Mouse (Mus musculus) liver, embryonic 14.5 days (tissue): ENCODE data around the gene Adamts9. TPM values are rescaled to one million over a fixed set of nuclear protein-coding genes. Genes with fewer than 3 reads are reported as not detected.

Source experiments
- ATAC-seq: fragments of 200-750 bp; cut with Nextera tagmentation; 2 replicates; pipeline ENCODE4 v1.8.0; 2017; ENCODE audit warnings: moderate number of reproducible peaks, mild to moderate bottlenecking, moderate library complexity; ENCODE audit not compliant: insufficient read depth
- DNase-seq, 3 experiments: peaks; one replicate each; pipeline ENCODE4 v3.0.0-alpha.2; 2012 to 2013; ENCODE audit warnings: low read depth in 3 of 3, low spot score in 3 of 3
- H3K27ac ChIP-seq: fragments of 300-500 bp; sonication (generic); 2 replicates; pipeline ENCODE4 v1.5.1; 2014; ENCODE audit warnings: moderate library complexity, mild to moderate bottlenecking, control low read depth, inconsistent platforms
- H3K27me3 ChIP-seq: fragments of 300-500 bp; sonication (generic); 2 replicates; pipeline ENCODE4 v1.6.1; 2014; ENCODE audit warnings: mild to moderate bottlenecking, low read length, moderate library complexity; ENCODE audit not compliant: control insufficient read depth, insufficient read depth
- H3K36me3 ChIP-seq: fragments of 300-500 bp; sonication (generic); replicated peaks from 2 replicates; pipeline ENCODE4 v1.6.1; 2014; ENCODE audit warnings: low read depth; ENCODE audit not compliant: control insufficient read depth, insufficient read depth
- H3K4me1 ChIP-seq, 2 experiments: fragments of 200-500 bp in 1 of 2; fragments of 300-500 bp in 1 of 2; sonication (generic) in 1 of 2; replicated peaks; 2 replicates each; pipeline ENCODE4 v1.6.1; 2012 to 2014; ENCODE audit warnings: antibody characterized with exemption in 1 of 2, inconsistent platforms in 1 of 2, low read length in 1 of 2; ENCODE audit not compliant: control insufficient read depth in 2 of 2, insufficient read depth in 2 of 2
- H3K4me2 ChIP-seq: fragments of 300-500 bp; sonication (generic); 2 replicates; pipeline ENCODE4 v1.6.1; 2014; ENCODE audit warnings: low read depth, mild to moderate bottlenecking, control low read depth, moderate library complexity
- H3K4me3 ChIP-seq, 2 experiments: fragments of 200-500 bp in 1 of 2; fragments of 300-500 bp in 1 of 2; sonication (generic) in 1 of 2; 2 replicates each; pipeline ENCODE4 v1.5.1; 2012 to 2014; ENCODE audit warnings: low read depth in 2 of 2, low read length in 2 of 2, mild to moderate bottlenecking in 2 of 2, control low read depth in 1 of 2, inconsistent platforms in 1 of 2, moderate library complexity in 1 of 2; ENCODE audit not compliant: insufficient read depth in 1 of 2
- H3K9ac ChIP-seq: fragments of 300-500 bp; sonication (generic); replicated peaks from 2 replicates; pipeline ENCODE4 v1.6.1; 2014; ENCODE audit warnings: mild to moderate bottlenecking, control low read depth, moderate library complexity
- H3K9me3 ChIP-seq: fragments of 300-500 bp; sonication (generic); 2 replicates; pipeline ENCODE4 v1.6.1; 2016; ENCODE audit warnings: low read length, mixed read lengths; ENCODE audit not compliant: control insufficient read depth
- CTCF ChIP-seq: IDR thresholded peaks from 2 replicates; pipeline ENCODE4 v1.5.1; 2016; ENCODE audit warnings: antibody characterized with exemption, low read depth, control low read depth
- EP300 ChIP-seq: IDR thresholded peaks from 2 replicates; pipeline ENCODE4 v1.6.1; 2016; ENCODE audit warnings: antibody characterized with exemption, low read depth
- WGBS: fragments of 180-500 bp; shearing (Covaris S2); extraction: QIAGEN DNeasy Blood & Tissue Kit; methylation state at CpG from one replicate; pipeline ENCODE4 v1.1.7; 2014; ENCODE audit not compliant: insufficient replicate concordance; 5-methylcytosine and 5-hydroxymethylcytosine counted together
- polyA plus RNA-seq, 2 experiments: library from polyadenylated mRNA; depleted of rRNA in 1 of 2; stranded (reverse) in 1 of 2; unstranded in 1 of 2; fragments of >200 nt; fragmentation: Nextera tagmentation in 1 of 2; extraction: Ambion mirVana in 1 of 2; gene quantifications; 2 replicates each; pipeline versions ENCODE4 v1.2.1 to v1.2.3; 2012 to 2014

Adamts9 gene
- polyA plus RNA-seq, 2 experiments = 0.50 to 1.2 TPM

DNA sequence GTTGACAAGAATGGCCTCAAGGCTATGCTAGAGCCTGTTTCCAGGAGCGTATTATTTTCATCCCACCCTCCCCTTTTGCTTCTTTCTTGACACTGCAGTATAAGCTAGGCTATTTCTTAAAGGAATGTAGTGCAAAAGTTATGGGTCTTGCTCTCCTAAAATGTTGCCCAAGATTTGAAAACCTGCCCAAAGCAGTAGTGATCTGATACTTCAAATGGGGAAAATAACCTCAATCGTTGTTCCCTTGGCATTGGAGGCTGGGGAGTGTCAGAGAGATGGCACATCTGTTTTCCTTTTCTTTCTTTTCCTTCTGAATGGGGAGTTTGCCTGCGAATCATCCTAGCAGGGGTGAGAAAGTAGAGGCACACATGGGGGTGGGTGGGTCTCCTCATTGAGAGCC lies 19.7 kb upstream of the Adamts9 start:
- no peaks in the 10 kb centered on the region for H3K4me1 ChIP-seq
- no peak overlapping the region for H3K27ac ChIP-seq
- no peak overlapping the region for H3K4me3 ChIP-seq
- H3K27me3 ChIP-seq = no peaks in the 10 kb centered on the region
- 62% methylated on average over 3 of the region's 3 CpGs for WGBS
- no peaks in the 10 kb centered on the region for H3K9me3 ChIP-seq
- no peak overlapping the region for H3K4me2 ChIP-seq
- ATAC-seq = no peak
- DNase-seq = no peak
- no peaks in the 10 kb centered on the region for H3K36me3 ChIP-seq
- H3K9ac ChIP-seq = no peak overlapping the region
- TF ChIP-seq CTCF (no peak), EP300 (no peak)

DNA sequence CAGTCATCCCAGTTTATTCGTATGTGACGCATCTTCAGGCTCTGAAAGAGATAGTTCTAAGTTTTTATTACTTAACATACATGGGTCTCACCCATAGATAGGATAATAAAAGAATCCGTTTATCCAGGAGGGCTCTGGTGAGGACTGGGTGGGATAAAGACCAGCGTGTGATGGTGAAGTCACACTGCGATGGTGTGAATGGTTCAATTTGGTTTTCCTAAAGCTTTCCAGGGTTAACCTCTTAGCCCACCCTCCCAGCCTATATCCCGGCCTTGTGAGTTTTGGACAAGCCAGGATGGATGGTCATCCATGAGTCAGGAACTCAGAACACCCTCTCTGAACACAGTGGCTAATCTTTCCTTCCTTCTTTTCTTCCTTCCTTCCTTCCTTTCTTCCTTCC lies 17.7 kb upstream of the Adamts9 start:
- TF ChIP-seq CTCF (no peak), EP300 (no peak)
- H3K9ac ChIP-seq = no peak overlapping the region
- no peak for ATAC-seq

DNA sequence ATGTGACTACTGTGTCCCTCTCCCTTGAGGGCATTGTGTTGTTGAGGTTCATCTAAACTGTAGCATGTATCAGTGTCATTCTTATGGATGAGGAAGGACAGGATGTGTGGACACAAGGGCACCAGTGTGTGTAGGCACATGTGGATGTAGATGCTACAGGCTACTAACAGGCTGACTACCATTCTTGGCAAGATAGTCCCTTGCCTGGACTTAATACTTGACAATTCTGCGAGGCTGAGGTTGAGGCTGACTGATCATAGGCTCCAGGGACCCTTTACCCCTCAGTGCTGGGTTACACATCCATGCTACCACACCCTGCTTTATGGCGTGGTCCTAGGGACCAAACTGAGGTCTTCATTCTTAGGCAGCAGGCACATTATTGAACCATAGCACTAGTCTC lies 16.1 kb upstream of the Adamts9 start:
- H3K4me1 ChIP-seq = no peaks in the 10 kb centered on the region
- no peak for DNase-seq
- no peak for TF ChIP-seq CTCF
- TF ChIP-seq EP300 = no peak
- H3K4me3 ChIP-seq = no peak overlapping the region
- 45% methylated on average over 2 of the region's 2 CpGs for WGBS
- H3K9ac ChIP-seq = no peak overlapping the region
- no peaks in the 10 kb centered on the region for H3K27me3 ChIP-seq
- H3K36me3 ChIP-seq = no peaks in the 10 kb centered on the region
- H3K27ac ChIP-seq = no peak overlapping the region
- no peaks in the 10 kb centered on the region for H3K9me3 ChIP-seq
- no peak for ATAC-seq
- no peak overlapping the region for H3K4me2 ChIP-seq

More for the DNA sequence above, 17.7 kb upstream of the Adamts9 start:
- Histone ChIP-seq H3K4me1 (no peaks in the 10 kb centered on the region), H3K4me3 (no peak overlapping the region), H3K4me2 (no peak overlapping the region), H3K9me3 (no peaks in the 10 kb centered on the region), H3K27ac (no peak overlapping the region), H3K27me3 (no peaks in the 10 kb centered on the region), H3K36me3 (no peaks in the 10 kb centered on the region)
- WGBS = 65% methylated on average over 6 of the region's 6 CpGs
- no peak for DNase-seq

DNA sequence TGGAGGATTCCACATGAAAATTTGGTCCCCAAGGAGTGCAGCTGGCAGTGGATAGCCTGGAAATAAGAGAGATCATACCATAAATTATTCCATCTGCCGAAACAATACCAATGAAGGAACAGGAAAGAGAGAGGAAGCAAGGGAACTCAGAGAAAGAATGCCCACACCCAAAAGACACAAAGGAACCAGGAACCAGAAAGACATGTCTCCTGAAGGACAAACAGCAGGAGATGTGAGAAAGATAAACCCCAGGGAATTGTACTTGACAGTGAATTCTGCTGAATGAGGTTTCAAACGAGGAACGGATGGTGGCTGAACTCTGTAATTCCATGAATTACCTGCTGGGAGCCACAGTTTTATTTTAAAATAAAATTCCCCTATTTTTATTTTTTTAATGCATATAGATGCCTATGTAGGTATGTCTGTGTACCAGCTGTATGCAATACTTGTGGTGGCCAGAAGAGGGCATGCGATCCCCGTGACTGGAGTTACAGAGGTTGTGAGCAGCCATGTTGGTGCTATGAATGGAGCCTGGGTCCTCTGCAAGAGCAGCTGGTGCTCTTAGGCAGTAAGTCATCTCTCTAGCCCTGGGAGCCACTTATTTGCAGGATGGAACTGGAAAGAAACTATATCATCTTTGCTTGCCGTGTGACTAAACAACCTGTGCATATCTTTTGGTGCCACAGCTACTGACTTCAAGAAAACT lies 4.2 kb upstream of the Adamts9 start:
- Histone ChIP-seq H3K27ac (no peak overlapping the region), H3K4me1 (no peaks in the 10 kb centered on the region), H3K4me2 (no peak overlapping the region), H3K4me3 (no peak overlapping the region), H3K9ac (no peak overlapping the region), H3K9me3 (no peaks in the 10 kb centered on the region), H3K27me3 (peaks cover 19% of the 10 kb centered on the region), H3K36me3 (no peaks in the 10 kb centered on the region)
- no peak for DNase-seq
- TF ChIP-seq CTCF (peak; percentile 48), EP300 (no peak)
- ATAC-seq = no peak
- WGBS = 70% methylated on average over 6 of the region's 6 CpGs

DNA sequence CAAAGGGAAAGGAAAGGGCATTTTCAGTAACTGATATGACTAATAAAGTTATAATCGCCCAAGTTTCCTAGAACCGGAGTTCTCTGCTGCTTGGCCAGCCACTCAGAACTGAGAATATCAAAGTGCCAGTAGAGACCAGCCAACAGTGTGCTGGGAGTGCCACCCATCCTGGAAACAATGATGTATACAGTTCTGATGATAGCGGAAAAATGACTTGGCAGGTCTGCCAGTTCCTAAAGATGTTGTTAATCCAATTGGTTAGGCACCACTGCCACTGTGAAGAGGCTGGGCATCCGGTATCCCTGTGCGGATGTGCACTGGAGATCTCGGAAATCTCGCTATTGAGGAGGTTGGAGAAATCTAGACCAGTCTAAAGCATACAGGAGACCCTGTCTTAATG lies 1.4 kb upstream of the Adamts9 start:
- no peak overlapping the region for H3K9ac ChIP-seq
- peaks cover 44% of the 10 kb centered on the region for H3K27me3 ChIP-seq
- H3K36me3 ChIP-seq = no peaks in the 10 kb centered on the region
- H3K4me1 ChIP-seq = no peaks in the 10 kb centered on the region
- no peak overlapping the region for H3K27ac ChIP-seq
- WGBS = 32% methylated on average over 7 of the region's 7 CpGs
- H3K9me3 ChIP-seq = no peaks in the 10 kb centered on the region
- ATAC-seq (no peak), DNase-seq (no peak)
- H3K4me2 ChIP-seq = no peak overlapping the region
- TF ChIP-seq EP300 (no peak), CTCF (no peak)
- H3K4me3 ChIP-seq = no peak overlapping the region
